Mouse (Mus musculus) layer of hippocampus, postnatal 25 days (tissue): ENCODE data around the gene Pdgfb. TPM values are rescaled to one million over a fixed set of nuclear protein-coding genes. Genes with fewer than 3 reads are reported as not detected.
A peak's percentile ranks its signal among the peaks of the same experiment; 100 is the strongest.

Experiments
- DNase-seq, 2 experiments: peaks; one replicate each; pipeline ENCODE4 v3.0.0; 2022; ENCODE audit warnings: mixed read lengths in 2 of 2, low spot score in 1 of 2; ENCODE audit errors: extremely low spot score in 1 of 2
- microRNA-seq, 2 experiments: library from miRNA; unstranded; fragments of <30 nt; microRNA quantifications; one replicate each; pipeline ENCODE4 v1.2.0; 2021
- total RNA-seq, 2 experiments: library from RNA; stranded (reverse); gene quantifications; 2 replicates each; pipeline ENCODE4 v1.2.3; 2021

The Pdgfb gene
- total RNA-seq, 2 experiments from 2014 or later, result 28.9 to 33.6 TPM

- DNase-seq, result no peak
Measured at GRCm38 (mm10) chr15:79970491-79970890, 44.3 kb downstream of the Pdgfb start.

- DNase-seq, result no peak
Measured at GRCm38 (mm10) chr15:79967346-79967745, 47.4 kb downstream of the Pdgfb start.

- no peak for DNase-seq
Measured at GRCm38 (mm10) chr15:79964376-79964775, 50.4 kb downstream of the Pdgfb start.

GRCm38 (mm10) chr15:79962661-79963060 is 52.1 kb downstream of the Pdgfb start:
- DNase-seq, result no peak

- DNase-seq, result no peak
Measured at GRCm38 (mm10) chr15:79961366-79961921, 53.3 kb downstream of the Pdgfb start.

GRCm38 (mm10) chr15:79958418-79958817 is 56.4 kb downstream of the Pdgfb start:
- no peak for DNase-seq

GRCm38 (mm10) chr15:79956559-79956958 is 58.2 kb downstream of the Pdgfb start:
- no peak for DNase-seq

GRCm38 (mm10) chr15:79953470-79953869 is 61.3 kb downstream of the Pdgfb start:
- DNase-seq, result no peak

- DNase-seq, result no peak
Measured at GRCm38 (mm10) chr15:79952504-79953231, 62.1 kb downstream of the Pdgfb start.

GRCm38 (mm10) chr15:79951730-79952503 is 62.9 kb downstream of the Pdgfb start:
- no peak for DNase-seq

- no peak for DNase-seq
Measured at GRCm38 (mm10) chr15:79951226-79951625, 63.6 kb downstream of the Pdgfb start.

- peak; percentile 29 to 49 for DNase-seq
Measured at GRCm38 (mm10) chr15:79950250-79951025, 64.3 kb downstream of the Pdgfb start.

- DNase-seq, result no peak
Measured at GRCm38 (mm10) chr15:79947681-79948080, 67.1 kb downstream of the Pdgfb start.

- DNase-seq, result no peak
Measured at GRCm38 (mm10) chr15:79946790-79947189, 68.0 kb downstream of the Pdgfb start.

GRCm38 (mm10) chr15:79946022-79946421 is 68.8 kb downstream of the Pdgfb start:
- peak; percentile 82 to 97 for DNase-seq

Small RNA genes lying within 50 kb of the gene (microRNA-seq; reads per million reads assigned to microRNA genes)
- gene Mir7213, result 0.37 to 1.2 reads per million in 2 experiments

Other genes with a start within 250 kb of the Pdgfb start
- 10 to 100 TPM; 53.0 to 59.4 TPM for gene Dnal4, start 237.1 kb downstream of the Pdgfb start, total RNA-seq
- 100 to 1,000 TPM; 773 to 802 TPM for gene Nptxr, start 210.2 kb downstream of the Pdgfb start, total RNA-seq
- 10 to 100 TPM; 16.8 to 30.2 TPM for gene Npcd, start 180.7 kb downstream of the Pdgfb start, total RNA-seq
- 100 to 1,000 TPM; 397 to 421 TPM for gene Cbx6, start 180.3 kb downstream of the Pdgfb start, total RNA-seq
- gene Apobec3, start 123.3 kb downstream of the Pdgfb start, total RNA-seq, result 1 to 10 TPM; 3.7 to 5.0 TPM
- gene Cbx7, start 43.9 kb downstream of the Pdgfb start, total RNA-seq, result 10 to 100 TPM; 32.1 to 35.7 TPM
- 100 to 1,000 TPM; 387 to 409 TPM for gene Syngr1, start 76.4 kb upstream of the Pdgfb start, total RNA-seq
- gene Rpl3, start 76.9 kb upstream of the Pdgfb start, total RNA-seq, result 100 to 1,000 TPM; 494 to 606 TPM
- gene Tab1, start 118.2 kb upstream of the Pdgfb start, total RNA-seq, result 10 to 100 TPM; 25.1 to 33.8 TPM
- gene Mgat3, start 158.7 kb upstream of the Pdgfb start, total RNA-seq, result 100 to 1,000 TPM; 111 to 113 TPM
- gene Mief1, start 219.0 kb upstream of the Pdgfb start, total RNA-seq, result 10 to 100 TPM; 31.8 to 33.0 TPM
- 10 to 100 TPM in 1 of 2 experiments, 1 to 10 TPM in 1; 6.3 to 21.1 TPM for gene AC140267.1, start 220.9 kb upstream of the Pdgfb start, total RNA-seq
- gene Atf4, start 240.2 kb upstream of the Pdgfb start, total RNA-seq, result 10 to 100 TPM; 91.2 to 93.1 TPM
- gene Rps19bp1, start 249.3 kb upstream of the Pdgfb start, total RNA-seq, result 10 to 100 TPM; 30.8 to 35.6 TPM